Mouse (Mus musculus) olfactory bulb, adult 2 months (tissue): ENCODE results near the gene Dazap1. TPM values are rescaled to one million over a fixed set of nuclear protein-coding genes. Genes with fewer than 3 reads are reported as not detected.

Source experiments
- H3K27ac ChIP-seq: fragments of 200-500 bp; 2 replicates; pipeline ENCODE4 v1.5.1; 2012; ENCODE audit warnings: low read depth, low read length; ENCODE audit not compliant: insufficient read depth
- H3K4me1 ChIP-seq: fragments of 200-500 bp; 2 replicates; pipeline ENCODE4 v1.6.1; 2012; ENCODE audit warnings: low read length; ENCODE audit not compliant: control insufficient read depth, insufficient read depth
- H3K4me3 ChIP-seq: fragments of 200-500 bp; 2 replicates; pipeline ENCODE4 v1.5.1; 2012; ENCODE audit warnings: mild to moderate bottlenecking, low read depth, low read length, moderate library complexity; ENCODE audit not compliant: insufficient read depth
- CTCF ChIP-seq: fragments of 200-500 bp; IDR thresholded peaks from 2 replicates; pipeline ENCODE4 v1.5.1; 2012; ENCODE audit warnings: low read depth, mild to moderate bottlenecking, low read length, moderate library complexity; ENCODE audit not compliant: insufficient read depth
- POLR2A ChIP-seq: fragments of 200-500 bp; IDR thresholded peaks from 2 replicates; pipeline ENCODE4 v1.6.1; 2012; ENCODE audit warnings: mild to moderate bottlenecking, low read depth, low read length, moderate library complexity; ENCODE audit not compliant: insufficient read depth
- WGBS: fragments of 180-500 bp; shearing (Covaris S2); methylation state at CpG from one replicate; pipeline ENCODE4 v1.1.7; 2018; 5-methylcytosine and 5-hydroxymethylcytosine counted together
- polyA plus RNA-seq: library from polyadenylated mRNA; stranded (reverse); fragments of >200 nt; gene quantifications from 2 replicates; pipeline ENCODE4 v1.2.4, GENCODE M21; 2012; ENCODE audit warnings: low replicate concordance; ENCODE audit not compliant: missing spikeins, insufficient read depth, insufficient read length

The Dazap1 gene
- polyA plus RNA-seq, 1 experiment, result not detected

GRCm38 (mm10) chr10:80295618-80296425, 34.5 kb downstream of the Dazap1 start, which contains the start of gene Apc2:
Apc2 (plus strand) TSS chr10:80295977.
- 1% methylated on average over 26 of the region's 26 CpGs for WGBS
- TF ChIP-seq POLR2A (peak; percentile 33; the same call in 1 of the 2 replicates), CTCF (peak; percentile 73)

GRCm38 (mm10) chr10:80296824-80297223, 35.5 kb downstream of the Dazap1 start:
- Histone ChIP-seq H3K4me1 (peaks cover 64% of the 10 kb centered on the region), H3K27ac (peak overlapping the region; percentile 32), H3K4me3 (peak overlapping the region; percentile 77)
- TF ChIP-seq CTCF, result no peak
- TF ChIP-seq POLR2A, result no peak
- 78% methylated on average over 5 of the region's 5 CpGs for whole genome bisulfite sequencing

More at GRCm38 (mm10) chr10:80295618-80296425, 34.5 kb downstream of the Dazap1 start, which contains the start of gene Apc2:
- Histone ChIP-seq H3K4me3 (peak within 1 kb of the TSS; percentile 77), H3K27ac (peak within 1 kb of the TSS; percentile 80), H3K4me1 (peaks cover 56% of the 10 kb centered on the region)

DNA sequence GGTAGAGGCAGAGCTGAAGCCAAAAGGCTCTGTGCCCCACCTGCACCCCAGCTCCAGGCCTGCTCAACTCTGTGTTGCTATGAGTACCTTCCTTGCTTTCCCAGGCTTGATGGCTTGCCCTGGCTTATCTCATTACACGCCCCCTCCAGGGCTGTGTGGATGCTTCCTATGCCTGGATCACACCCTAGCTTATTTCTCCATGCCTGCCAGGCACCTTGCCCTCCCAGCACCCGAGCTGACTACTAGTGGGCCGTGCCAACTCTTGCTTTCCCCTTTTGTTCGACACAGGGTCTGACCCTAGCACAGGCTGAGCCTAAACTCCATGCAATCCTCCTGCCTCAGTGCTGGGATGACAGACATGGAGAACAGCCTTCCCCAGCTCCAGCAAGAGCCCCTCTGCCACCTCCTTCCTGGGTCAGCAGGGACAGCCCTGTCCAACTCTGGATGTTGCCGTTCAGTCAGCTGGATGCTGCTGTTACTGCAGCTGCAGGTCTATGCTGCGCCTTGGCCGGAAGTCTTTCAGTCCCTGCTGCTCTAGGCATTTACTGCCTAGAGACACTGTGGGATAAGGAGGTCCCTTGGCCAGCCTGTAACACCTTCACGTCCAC, 36.3 kb downstream of the Dazap1 start:
- WGBS, result 45% methylated on average over 8 of the region's 8 CpGs
- H3K4me1 ChIP-seq, result peaks cover 70% of the 10 kb centered on the region
- no peak overlapping the region for H3K27ac ChIP-seq
- TF ChIP-seq CTCF (no peak), POLR2A (no peak)
- no peak overlapping the region for H3K4me3 ChIP-seq

DNA sequence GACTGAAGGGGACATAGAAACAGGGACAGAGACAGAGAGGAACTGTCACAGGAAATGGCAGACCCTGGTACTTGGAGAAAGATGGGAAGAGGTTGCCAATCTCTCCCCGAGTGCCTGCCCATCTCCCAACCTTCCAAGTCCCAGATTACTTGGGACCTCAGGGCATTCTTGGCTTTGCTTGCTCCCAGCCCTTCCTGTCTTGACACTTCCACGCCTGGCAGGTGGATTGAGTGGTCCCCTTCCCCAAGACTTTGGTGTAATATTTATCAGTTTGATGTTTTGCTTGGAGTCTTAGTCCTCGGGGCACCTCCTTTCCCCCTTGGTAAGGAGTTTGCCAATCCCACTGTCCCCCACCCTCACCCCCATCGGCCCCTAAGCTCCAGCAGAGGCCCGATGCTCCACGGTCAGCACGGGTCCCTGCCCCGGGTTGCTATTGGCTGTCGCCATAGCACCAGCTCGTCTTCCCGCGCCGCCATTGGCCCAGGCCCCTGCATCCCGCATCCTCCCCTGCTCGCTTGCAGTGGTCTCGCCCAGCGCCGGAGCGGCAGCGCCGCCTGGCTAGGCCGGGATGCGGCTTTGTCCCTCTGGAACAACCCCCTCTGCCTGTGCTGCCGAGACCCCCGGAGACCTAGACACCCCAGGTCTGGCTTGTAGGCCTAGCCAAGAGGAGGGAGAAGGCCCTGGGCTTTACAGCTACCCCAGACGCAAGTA, 37.4 kb downstream of the Dazap1 start:
- WGBS, result 2% methylated on average over 26 of the region's 26 CpGs

GRCm38 (mm10) chr10:80299301-80299700, 38.0 kb downstream of the Dazap1 start:
- peaks cover 58% of the 10 kb centered on the region for H3K4me1 ChIP-seq
- WGBS, result 8% methylated on average over 15 of the region's 15 CpGs
- peak overlapping the region; percentile 94 for H3K27ac ChIP-seq
- H3K4me3 ChIP-seq, result peak overlapping the region; percentile 89
- TF ChIP-seq POLR2A (no peak), CTCF (no peak)

More for the DNA sequence above, 37.4 kb downstream of the Dazap1 start:
- Histone ChIP-seq H3K27ac (peak overlapping the region; percentile 94), H3K4me1 (peaks cover 61% of the 10 kb centered on the region), H3K4me3 (peak overlapping the region; percentile 89)
- TF ChIP-seq CTCF (no peak), POLR2A (peak; percentile 93)

DNA sequence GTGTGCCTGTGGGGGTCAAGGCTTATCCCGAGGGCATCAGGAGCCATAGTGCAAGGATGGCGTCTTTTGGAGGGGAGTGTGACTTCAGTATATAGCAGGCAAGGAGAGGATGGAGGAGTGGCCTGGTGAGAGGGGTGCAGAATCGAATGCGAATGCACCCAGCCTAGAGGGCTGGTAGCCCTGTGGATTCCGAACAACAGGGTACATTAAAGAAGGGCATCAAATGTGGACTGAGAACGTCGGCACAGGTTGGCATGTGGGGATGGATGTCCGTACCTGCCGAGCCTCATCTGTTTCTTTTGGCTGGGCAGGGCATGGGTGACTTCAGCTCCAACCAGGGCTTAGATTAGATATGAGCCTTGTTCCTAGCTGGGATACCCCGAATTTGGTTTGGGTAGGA, 38.5 kb downstream of the Dazap1 start:
- no peak for TF ChIP-seq POLR2A
- no peak for TF ChIP-seq CTCF
- peak overlapping the region; percentile 89 for H3K4me3 ChIP-seq
- peak overlapping the region; percentile 94 for H3K27ac ChIP-seq
- H3K4me1 ChIP-seq, result peaks cover 58% of the 10 kb centered on the region
- WGBS, result 30% methylated on average over 10 of the region's 10 CpGs

DNA sequence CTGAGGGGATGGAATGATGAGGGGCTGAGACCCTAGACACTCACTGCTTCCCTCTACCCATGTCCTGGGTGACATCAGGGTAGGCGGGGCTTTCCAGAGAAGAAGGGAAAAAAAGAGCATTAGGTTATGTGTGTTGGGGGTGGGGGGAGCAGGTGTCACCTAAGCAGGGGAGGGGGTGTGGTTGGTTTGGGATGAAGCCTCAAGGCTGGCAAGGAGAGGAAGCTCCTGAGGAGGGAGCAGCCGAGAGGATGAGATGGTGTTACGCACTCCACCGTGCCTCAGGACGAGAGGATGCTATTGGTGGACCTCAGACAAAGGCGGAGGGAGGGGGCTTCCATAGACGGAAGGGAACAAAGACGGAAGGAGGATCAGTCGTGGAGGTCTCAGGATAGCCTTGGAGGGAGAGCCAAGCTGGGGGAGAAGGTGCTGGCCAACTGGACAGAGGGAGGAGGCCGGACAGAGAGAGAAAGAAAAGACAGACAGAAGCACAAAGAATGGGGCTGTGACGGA, 39.4 kb downstream of the Dazap1 start:
- TF ChIP-seq POLR2A (no peak), CTCF (no peak)
- peak overlapping the region; percentile 42 for H3K4me3 ChIP-seq
- peak overlapping the region; percentile 39; the same call in 1 of the 2 replicates for H3K27ac ChIP-seq
- H3K4me1 ChIP-seq, result peaks cover 55% of the 10 kb centered on the region
- 18% methylated on average over 11 of the region's 11 CpGs for WGBS

DNA sequence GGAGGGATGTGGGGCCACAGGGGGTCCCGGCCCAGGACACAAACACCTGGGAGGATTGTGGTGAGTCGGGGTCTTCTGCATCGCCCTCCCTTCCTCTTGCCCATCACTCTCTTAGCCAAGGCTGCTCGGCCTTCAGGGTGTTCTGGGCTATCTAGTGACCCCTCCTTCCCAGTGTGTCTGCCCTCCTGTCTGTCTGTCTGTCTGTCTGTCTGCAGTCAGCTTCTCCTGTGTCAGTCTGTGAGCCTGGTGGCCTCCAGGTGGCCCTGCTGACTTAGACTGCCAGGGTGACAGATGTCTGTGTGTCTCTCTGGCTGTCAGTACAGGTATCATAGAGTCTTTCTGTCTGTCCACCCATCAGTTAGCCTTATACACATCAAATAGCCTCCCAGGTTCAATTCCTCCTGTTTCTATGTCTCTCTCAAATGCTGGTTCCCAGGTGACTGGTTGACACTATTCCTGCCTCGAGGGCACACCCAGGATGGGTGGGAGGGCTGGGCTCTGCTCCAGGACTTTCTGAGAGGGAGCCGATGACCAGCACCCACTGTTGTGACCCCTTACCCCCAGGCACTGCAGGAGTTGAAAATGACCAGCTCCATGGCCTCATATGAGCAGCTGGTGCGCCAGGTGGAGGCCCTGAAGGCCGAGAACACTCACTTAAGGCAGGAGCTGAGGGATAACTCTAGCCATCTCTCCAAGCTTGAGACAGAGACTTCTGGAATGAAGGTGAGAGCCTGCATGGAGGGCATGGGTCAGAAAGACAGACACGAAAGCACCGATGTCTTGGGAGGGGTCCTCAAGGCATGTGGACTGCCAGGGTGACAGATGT, 40.2 kb downstream of the Dazap1 start:
- H3K4me1 ChIP-seq, result peaks cover 49% of the 10 kb centered on the region
- peak overlapping the region; percentile 42 for H3K4me3 ChIP-seq
- H3K27ac ChIP-seq, result peak overlapping the region; percentile 58
- TF ChIP-seq POLR2A, result no peak
- no peak for TF ChIP-seq CTCF
- WGBS, result 59% methylated on average over 10 of the region's 10 CpGs
